7 mouse cellular contexts compared by ENCODE assay signal in the genomic region with DNA sequence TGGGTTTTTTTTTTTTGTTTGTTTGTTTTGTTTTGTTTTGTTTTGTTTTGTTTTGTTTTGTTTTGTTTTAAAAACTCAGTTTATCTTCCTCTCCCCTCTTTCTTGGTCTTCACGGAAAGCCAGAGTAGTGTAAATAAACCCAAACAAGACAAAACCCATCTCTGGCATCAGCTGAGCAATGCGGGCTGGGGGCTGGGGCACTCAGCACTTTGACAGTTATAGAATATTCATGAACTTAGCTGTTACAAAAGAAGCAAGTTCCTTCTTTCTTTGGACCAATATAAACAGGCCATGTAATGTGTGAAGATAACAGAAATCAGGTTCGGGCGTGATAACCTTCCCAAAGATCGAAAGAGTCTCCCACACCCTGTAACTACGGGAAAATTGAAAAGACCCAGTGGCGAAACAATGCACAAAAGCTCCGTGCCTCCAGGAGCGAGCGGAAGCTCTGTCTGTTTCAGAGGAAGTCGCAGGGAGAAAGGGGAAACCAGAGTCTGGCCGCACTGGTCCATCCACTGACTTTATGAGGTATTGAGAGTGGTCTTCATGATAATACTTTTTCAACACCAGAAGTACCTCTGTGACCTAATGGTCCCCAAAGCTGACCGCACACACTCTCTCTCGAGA. TPM values are rescaled to one million over a fixed set of nuclear protein-coding genes. Genes with fewer than 3 reads are reported as not detected.
A peak's percentile ranks its signal among the peaks of the same experiment; 100 is the strongest.
DNase-seq lines count a peak whose midpoint lies in the region; ATAC-seq and TF ChIP-seq lines count a peak whose summit lies in the region.

No protein-coding gene starts in this region.

- H3K4me2 ChIP-seq in intestine, postnatal 0 days (replicated peaks; ENCODE audit: low read depth) = no peak overlapping the region

- peak; percentile 80 for ATAC-seq in common myeloid progenitor, adult 5-6 weeks (replicated peaks; ENCODE audit: low read depth, poor library complexity, severe bottlenecking)
- no peak for ATAC-seq in intestine, postnatal 0 days

- H3K27ac ChIP-seq in intestine, postnatal 0 days (ENCODE audit: low read depth, low read length) = no peak overlapping the region

- H3K4me3 ChIP-seq in intestine, postnatal 0 days (ENCODE audit: low read depth, low read length) = no peak overlapping the region

- WGBS in intestine, postnatal 0 days = 58% methylated on average over 14 of the region's 14 CpGs

- H3K36me3 ChIP-seq in intestine, postnatal 0 days (ENCODE audit: control insufficient read depth, insufficient read depth) = no peaks in the 10 kb centered on the region

- intact Hi-C loops in heart, postnatal 10 days (cut with DNase I) = no loop called here

- no peaks in the 10 kb centered on the region for H3K4me1 ChIP-seq in intestine, postnatal 0 days (replicated peaks; ENCODE audit: control insufficient read depth, insufficient read depth, low read length)

- peak; percentile 55 for DNase-seq in R1 (ENCODE audit: low read depth, low spot score)
- peak; percentile 33 to 44 for DNase-seq in heart, postnatal 10 days
- peak; percentile 25 for DNase-seq in lung, postnatal 36 days
- no peak for DNase-seq in thymus, postnatal 0 days (ENCODE audit: low spot score)
- no peak for DNase-seq in adrenal gland, postnatal 4 days (ENCODE audit: low spot score in 2 of 2)

- no peak overlapping the region for H3K9ac ChIP-seq in intestine, postnatal 0 days (ENCODE audit: low read depth, low read length)

- no peaks in the 10 kb centered on the region for H3K27me3 ChIP-seq in intestine, postnatal 0 days (replicated peaks; ENCODE audit: control insufficient read depth, insufficient read depth, low read length)

- TF ChIP-seq CTCF in intestine, postnatal 0 days (IDR thresholded peaks at IDR 0.05; ENCODE audit: low read depth) = no peak

- H3K9me3 ChIP-seq in intestine, postnatal 0 days (ENCODE audit: control insufficient read depth) = no peaks in the 10 kb centered on the region

RNA-seq across cellular contexts. Expression of a gene that starts 26.6 kb away (rescaled TPM):
- total RNA-seq in common myeloid progenitor, adult 5-6 weeks (2017) = not detected in 2 replicates
- total RNA-seq in heart, postnatal 10 days (2021) = under 1 TPM in 1 of 2 experiments, not detected in 1; 0.32 TPM
- not detected in 2 replicates for polyA plus RNA-seq in thymus, postnatal 0 days (2015; fragmentation: Nextera tagmentation; extraction: Ambion mirVana)
- total RNA-seq in adrenal gland, postnatal 4 days (2021) = 10 to 100 TPM in 1 of 2 experiments, 1 to 10 TPM in 1; 1.7 to 35.3 TPM
- not detected in 2 replicates for polyA plus RNA-seq in intestine, postnatal 0 days (2015; fragmentation: Nextera tagmentation; extraction: Ambion mirVana)

Comparison
In these comparisons a context has a peak if more than half of its experiments do, and no peak if none do; other contexts are left out.
1. DNase-seq: peak in R1 (single experiment), heart, postnatal 10 days (2 of 2) and lung, postnatal 36 days (single experiment); none in thymus, postnatal 0 days (single experiment) and adrenal gland, postnatal 4 days (0 of 2).